In genomic region chr9:71216036-71216995, GRCm38 (mm10) we compare ENCODE assay signal across 9 mouse cellular contexts. TPM values are rescaled to one million over a fixed set of nuclear protein-coding genes. Genes with fewer than 3 reads are reported as not detected.
DNase-seq lines count a peak whose midpoint lies in the region; ATAC-seq and TF ChIP-seq lines count a peak whose summit lies in the region.
"Had no signal": no experiment of that assay in that cellular context is flagged by ENCODE, and none has a peak within 500 bp of the region (broad histone marks: within the 10 kb centered on the region; RNA-seq: fewer than 3 reads in every experiment).

No protein-coding gene starts in this region.

- no peak overlapping the region for H3K9ac ChIP-seq in forebrain, embryonic 11.5 days (ENCODE audit: low read length)
- 0 out of 2 replicates have a peak overlapping the region, but pooled peaks have one; percentile 8 for H3K9ac ChIP-seq in midbrain, embryonic 13.5 days (replicated peaks)

- peaks cover 15% of the 10 kb centered on the region for H3K4me1 ChIP-seq in E14TG2a.4 (replicated peaks; ENCODE audit: low read depth, low read length)
- H3K4me1 ChIP-seq in forebrain, embryonic 11.5 days (replicated peaks; ENCODE audit: control insufficient read depth, insufficient read depth, low read length): peaks cover 13% of the 10 kb centered on the region
- peaks cover 17% of the 10 kb centered on the region for H3K4me1 ChIP-seq in midbrain, embryonic 13.5 days (replicated peaks)

- in situ Hi-C loops in Patski (cut with MboI; ENCODE audit: low pct_unique_long_range_greater_than_20kb): loop anchor here (10.0 to 25.0 kb wide), 6 partner anchors 108 to 596 kb away; no protein-coding TSS in a partner anchor

- TF ChIP-seq CTCF in E14TG2a.4 (conservative IDR thresholded peaks at IDR 0.05; ENCODE audit: low read length) (no peak), Patski (IDR thresholded peaks at IDR 0.05) (no peak)

- under 1% methylated on average over 57 of the region's 57 CpGs for WGBS in forebrain, embryonic 11.5 days
- WGBS in midbrain, embryonic 13.5 days: 1% methylated on average over 57 of the region's 57 CpGs

- CTCF ChIA-PET in Patski (lab: Charles Lee): interaction anchor here (0.6 to 1.2 kb wide), 4 partner anchors 42 to 238 kb away, joined by 3 to 4 read pairs (median 3); no protein-coding TSS in a partner anchor

- H3K4me2 ChIP-seq in forebrain, embryonic 11.5 days (ENCODE audit: low read depth, low read length, severe bottlenecking): peak overlapping the region; percentile 51
- peak overlapping the region; percentile 64 for H3K4me2 ChIP-seq in midbrain, embryonic 13.5 days (replicated peaks)

- no peak for DNase-seq in Patski (ENCODE audit: low read depth, low spot score)
- DNase-seq in forebrain, embryonic 11.5 days (ENCODE audit: low spot score): peak; percentile 77
- peak; percentile 12 for DNase-seq in heart, postnatal 25 days (ENCODE audit: low spot score)
- DNase-seq in kidney, postnatal 25 days: peak; percentile 13 to 43
- peak; percentile 68 for DNase-seq in testis, postnatal 10 days (ENCODE audit: low spot score)
- DNase-seq in left cerebral cortex, adult 8-10 months (ENCODE audit: low spot score in 2 of 2): no peak

- intact Hi-C loops in heart, postnatal 25 days (cut with DNase I): loop anchor here (10.0 kb wide), 3 partner anchors 138 to 408 kb away; no protein-coding TSS in a partner anchor

- H3K27me3 ChIP-seq in E14TG2a.4 (ENCODE audit: insufficient read depth, low read length) (peaks cover 78% of the 10 kb centered on the region), Patski (no peaks in the 10 kb centered on the region)
- peaks cover 58% of the 10 kb centered on the region for H3K27me3 ChIP-seq in forebrain, embryonic 11.5 days (ENCODE audit: control insufficient read depth, insufficient read depth, low read length)
- peaks cover 74% of the 10 kb centered on the region for H3K27me3 ChIP-seq in midbrain, embryonic 13.5 days

- no peaks in the 10 kb centered on the region for H3K9me3 ChIP-seq in E14TG2a.4 (ENCODE audit: low read length)
- H3K9me3 ChIP-seq in forebrain, embryonic 11.5 days (ENCODE audit: control insufficient read depth, low read length): no peaks in the 10 kb centered on the region
- no peaks in the 10 kb centered on the region for H3K9me3 ChIP-seq in midbrain, embryonic 13.5 days

- H3K27ac ChIP-seq in forebrain, embryonic 11.5 days (ENCODE audit: low read depth, low read length): no peak overlapping the region
- H3K27ac ChIP-seq in midbrain, embryonic 13.5 days: no peak overlapping the region

- peak; percentile 46 for ATAC-seq in Patski
- 0 out of 2 replicates have a peak, but pooled peaks have one; percentile 39 for ATAC-seq in forebrain, embryonic 11.5 days (replicated peaks; ENCODE audit: low FRiP score)
- ATAC-seq in midbrain, embryonic 13.5 days: peak; percentile 65

- H3K36me3 ChIP-seq in E14TG2a.4 (ENCODE audit: insufficient read depth, low read length): no peaks in the 10 kb centered on the region
- no peaks in the 10 kb centered on the region for H3K36me3 ChIP-seq in forebrain, embryonic 11.5 days (ENCODE audit: control insufficient read depth, insufficient read depth, low read length)
- no peaks in the 10 kb centered on the region for H3K36me3 ChIP-seq in midbrain, embryonic 13.5 days

- H3K4me3 ChIP-seq in E14TG2a.4 (replicated peaks; ENCODE audit: low read length): peak overlapping the region; percentile 78
- H3K4me3 ChIP-seq in forebrain, embryonic 11.5 days (ENCODE audit: low read depth, low read length): peak overlapping the region; percentile 29
- peak overlapping the region; percentile 42 for H3K4me3 ChIP-seq in midbrain, embryonic 13.5 days (replicated peaks)

- POLR2A ChIA-PET in Patski (lab: Charles Lee): interaction anchor here (0.6 kb wide), 1 partner anchor 89 kb away, joined by 4 read pairs; no protein-coding TSS in a partner anchor

RNA-seq across cellular contexts. Expression of gene Aldh1a2, which starts 0.7 kb away (rescaled TPM):
- 138 TPM for polyA plus RNA-seq in Patski (2021)
- polyA plus RNA-seq in forebrain, embryonic 11.5 days (2014; fragmentation: Nextera tagmentation; extraction: Ambion mirVana): 1.2 and 1.6 TPM in 2 replicates
- 10 to 100 TPM in 1 of 2 experiments, 1 to 10 TPM in 1; 9.5 to 12.9 TPM for total RNA-seq in heart, postnatal 25 days (2021)
- 5.0 and 8.6 TPM in 2 replicates for polyA plus RNA-seq in midbrain, embryonic 13.5 days (2015; fragmentation: Nextera tagmentation; extraction: Ambion mirVana)
- 10 to 100 TPM in 3 of 4 experiments, 1 to 10 TPM in 1; 8.2 to 12.1 (median 11.3) TPM for total RNA-seq in left cerebral cortex, adult 8-10 months (2022)
- polyA plus RNA-seq: erythroblast, embryonic 14.5 days had no signal

RNA-seq across cellular contexts. Expression of gene Aqp9, which starts 47.8 kb away (rescaled TPM):
- polyA plus RNA-seq in Patski (2021): 0.30 TPM
- 0.09 and 0.20 TPM in 2 replicates for polyA plus RNA-seq in forebrain, embryonic 11.5 days (2014; fragmentation: Nextera tagmentation; extraction: Ambion mirVana)
- under 1 TPM in 1 of 2 experiments, not detected in 1; 0.31 TPM for total RNA-seq in heart, postnatal 25 days (2021)
- polyA plus RNA-seq in midbrain, embryonic 13.5 days (2015; fragmentation: Nextera tagmentation; extraction: Ambion mirVana): 0.43 and 0.58 TPM in 2 replicates
- 1 to 10 TPM; 2.1 to 3.6 (median 2.7) TPM for total RNA-seq in left cerebral cortex, adult 8-10 months (2022)

Comparison
In these comparisons a context has a peak if more than half of its experiments do, and no peak if none do; other contexts are left out.
1. DNase-seq: peak in forebrain, embryonic 11.5 days (single experiment), heart, postnatal 25 days (single experiment), kidney, postnatal 25 days (2 of 2) and testis, postnatal 10 days (single experiment); none in Patski (single experiment) and left cerebral cortex, adult 8-10 months (0 of 2).
2. RNA of gene Aldh1a2, which starts 0.7 kb away (polyA plus RNA-seq): 138 TPM in Patski (single experiment); 5.0 to 8.6 TPM in midbrain, embryonic 13.5 days and 1.2 to 1.6 TPM in forebrain, embryonic 11.5 days; every median in the first group is over 10 times any median in the second.
3. Peak in every context shown above with its lines, with median percentiles within 50 percentile points of each other: H3K4me3 ChIP-seq and ATAC-seq.